Mouse (Mus musculus): ENCODE results near the gene Rfx8. TPM values are rescaled to one million over a fixed set of nuclear protein-coding genes. Genes with fewer than 3 reads are reported as not detected.

The Rfx8 gene
- polyA plus RNA-seq, 1 experiment from 2014 or later: 0.27 TPM

- Histone ChIP-seq H3K36me3 (ENCODE audit: insufficient read depth, low read length) (no peaks in the 10 kb centered on the region), H3K4me2 (replicated peaks; ENCODE audit: low read depth, low read length) (no peak overlapping the region), H3K4me3 (ENCODE audit: low read depth, low read length) (no peak overlapping the region), H3K27ac (ENCODE audit: low read length) (no peak overlapping the region), H3K9ac (replicated peaks; ENCODE audit: low read depth) (no peak overlapping the region), H3K4me1 (ENCODE audit: insufficient read depth, low read depth, low read length) (no peaks in the 10 kb centered on the region), H3K9me3 (ENCODE audit: low read length) (no peaks in the 10 kb centered on the region), H3K27me3 (replicated peaks; ENCODE audit: insufficient read depth, low read length) (no peaks in the 10 kb centered on the region)
- TF ChIP-seq EP300 (IDR thresholded peaks at IDR 0.05) (0 out of 2 replicates have a peak, but pooled peaks have one; percentile 33), CTCF (IDR thresholded peaks at IDR 0.05) (peak; percentile 89)
- DNase-seq (ENCODE audit: low spot score): peak; percentile 93
- ATAC-seq: peak; percentile 80
- WGBS: 0% methylated on average over 1 of the region's 1 CpGs
Observed at GRCm38 (mm10) chr1:39685841-39686240, 35.0 kb downstream of the Rfx8 start.

GRCm38 (mm10) chr1:39681638-39682037, 39.2 kb downstream of the Rfx8 start:
- no peak overlapping the region for H3K4me3 ChIP-seq (ENCODE audit: low read depth, low read length)
- DNase-seq (ENCODE audit: low spot score) (no peak), ATAC-seq (no peak)
- no peaks in the 10 kb centered on the region for H3K27me3 ChIP-seq (replicated peaks; ENCODE audit: insufficient read depth, low read length)
- 81% methylated on average over 5 of the region's 5 CpGs for WGBS
- no peaks in the 10 kb centered on the region for H3K36me3 ChIP-seq (ENCODE audit: insufficient read depth, low read length)
- no peak for TF ChIP-seq EP300 (IDR thresholded peaks at IDR 0.05)
- no peak for TF ChIP-seq CTCF (IDR thresholded peaks at IDR 0.05)
- no peak overlapping the region for H3K9ac ChIP-seq (replicated peaks; ENCODE audit: low read depth)
- H3K4me1 ChIP-seq (ENCODE audit: insufficient read depth, low read depth, low read length): no peaks in the 10 kb centered on the region
- H3K27ac ChIP-seq (ENCODE audit: low read length): no peak overlapping the region
- no peaks in the 10 kb centered on the region for H3K9me3 ChIP-seq (ENCODE audit: low read length)
- H3K4me2 ChIP-seq (replicated peaks; ENCODE audit: low read depth, low read length): no peak overlapping the region

- Histone ChIP-seq H3K4me3 (ENCODE audit: low read depth, low read length) (no peak overlapping the region), H3K9ac (replicated peaks; ENCODE audit: low read depth) (no peak overlapping the region), H3K27ac (ENCODE audit: low read length) (no peak overlapping the region), H3K36me3 (ENCODE audit: insufficient read depth, low read length) (no peaks in the 10 kb centered on the region), H3K27me3 (replicated peaks; ENCODE audit: insufficient read depth, low read length) (no peaks in the 10 kb centered on the region), H3K4me1 (ENCODE audit: insufficient read depth, low read depth, low read length) (no peaks in the 10 kb centered on the region), H3K9me3 (ENCODE audit: low read length) (no peaks in the 10 kb centered on the region), H3K4me2 (replicated peaks; ENCODE audit: low read depth, low read length) (no peak overlapping the region)
- whole genome bisulfite sequencing: 79% methylated on average over 6 of the region's 6 CpGs
- DNase-seq (ENCODE audit: low spot score): no peak
- TF ChIP-seq EP300 (IDR thresholded peaks at IDR 0.05): no peak
- peak; percentile 56 for TF ChIP-seq CTCF (IDR thresholded peaks at IDR 0.05)
- no peak for ATAC-seq
Observed at GRCm38 (mm10) chr1:39680546-39680945, 40.3 kb downstream of the Rfx8 start.

- Histone ChIP-seq H3K27me3 (replicated peaks; ENCODE audit: insufficient read depth, low read length) (no peaks in the 10 kb centered on the region), H3K9ac (replicated peaks; ENCODE audit: low read depth) (no peak overlapping the region), H3K36me3 (ENCODE audit: insufficient read depth, low read length) (no peaks in the 10 kb centered on the region), H3K27ac (ENCODE audit: low read length) (no peak overlapping the region), H3K4me1 (ENCODE audit: insufficient read depth, low read depth, low read length) (no peaks in the 10 kb centered on the region), H3K9me3 (ENCODE audit: low read length) (no peaks in the 10 kb centered on the region), H3K4me3 (ENCODE audit: low read depth, low read length) (no peak overlapping the region), H3K4me2 (replicated peaks; ENCODE audit: low read depth, low read length) (no peak overlapping the region)
- DNase-seq (ENCODE audit: low spot score): no peak
- TF ChIP-seq EP300 (IDR thresholded peaks at IDR 0.05) (no peak), CTCF (IDR thresholded peaks at IDR 0.05) (no peak)
- WGBS: 53% methylated on average over 8 of the region's 8 CpGs
- no peak for ATAC-seq
Observed at GRCm38 (mm10) chr1:39678883-39679282, 41.9 kb downstream of the Rfx8 start.

GRCm38 (mm10) chr1:39676221-39676876, 44.4 kb downstream of the Rfx8 start:
- ATAC-seq (no peak), DNase-seq (ENCODE audit: low spot score) (peak; percentile 14)
- Histone ChIP-seq H3K9me3 (ENCODE audit: low read length) (no peaks in the 10 kb centered on the region), H3K4me1 (ENCODE audit: insufficient read depth, low read depth, low read length) (no peaks in the 10 kb centered on the region), H3K4me3 (ENCODE audit: low read depth, low read length) (no peak overlapping the region), H3K27me3 (replicated peaks; ENCODE audit: insufficient read depth, low read length) (no peaks in the 10 kb centered on the region), H3K9ac (replicated peaks; ENCODE audit: low read depth) (no peak overlapping the region), H3K27ac (ENCODE audit: low read length) (no peak overlapping the region), H3K36me3 (ENCODE audit: insufficient read depth, low read length) (no peaks in the 10 kb centered on the region), H3K4me2 (replicated peaks; ENCODE audit: low read depth, low read length) (no peak overlapping the region)
- 59% methylated on average over 5 of the region's 5 CpGs for WGBS
- TF ChIP-seq EP300 (IDR thresholded peaks at IDR 0.05) (no peak), CTCF (IDR thresholded peaks at IDR 0.05) (no peak)

GRCm38 (mm10) chr1:39672362-39673105, 48.3 kb downstream of the Rfx8 start:
- no peaks in the 10 kb centered on the region for H3K36me3 ChIP-seq (ENCODE audit: insufficient read depth, low read length)
- no peak overlapping the region for H3K27ac ChIP-seq (ENCODE audit: low read length)
- H3K4me3 ChIP-seq (ENCODE audit: low read depth, low read length): no peak overlapping the region
- H3K9ac ChIP-seq (replicated peaks; ENCODE audit: low read depth): no peak overlapping the region
- DNase-seq (ENCODE audit: low spot score) (no peak), ATAC-seq (no peak)
- H3K4me1 ChIP-seq (ENCODE audit: insufficient read depth, low read depth, low read length): no peaks in the 10 kb centered on the region
- WGBS: 83% methylated on average over 9 of the region's 9 CpGs
- no peaks in the 10 kb centered on the region for H3K27me3 ChIP-seq (replicated peaks; ENCODE audit: insufficient read depth, low read length)
- TF ChIP-seq CTCF (IDR thresholded peaks at IDR 0.05) (no peak), EP300 (IDR thresholded peaks at IDR 0.05) (no peak)
- H3K9me3 ChIP-seq (ENCODE audit: low read length): no peaks in the 10 kb centered on the region
- no peak overlapping the region for H3K4me2 ChIP-seq (replicated peaks; ENCODE audit: low read depth, low read length)

All from lung, postnatal 0 days (tissue).